Mouse (Mus musculus) megakaryocyte progenitor cell, adult 5-6 weeks (primary cell): ENCODE measurements around the gene Inpp4a. TPM values are rescaled to one million over a fixed set of nuclear protein-coding genes. Genes with fewer than 3 reads are reported as not detected.
A peak's percentile ranks its signal among the peaks of the same experiment; 100 is the strongest.

Experiments used
- ATAC-seq: replicated peaks from 2 replicates; pipeline ENCODE4 v1.8.0; 2016; ENCODE audit warnings: mild to moderate bottlenecking, moderate TSS enrichment, inconsistent platforms; ENCODE audit not compliant: poor library complexity
- total RNA-seq, 2 experiments: library from RNA; stranded (forward) in 1 of 2; stranded (reverse) in 1 of 2; fragments of 157-497, 149-512 nt in 1 of 2; fragments of 200-1000 nt in 1 of 2; gene quantifications; 2 replicates each; pipeline versions ENCODE4 v1.2.3 to v1.2.4; 2015 to 2017

Gene Inpp4a
- total RNA-seq (2015), result 9.5 and 10.0 TPM in 2 replicates
- 4.2 and 8.5 TPM in 2 replicates for total RNA-seq (2017)

DNA sequence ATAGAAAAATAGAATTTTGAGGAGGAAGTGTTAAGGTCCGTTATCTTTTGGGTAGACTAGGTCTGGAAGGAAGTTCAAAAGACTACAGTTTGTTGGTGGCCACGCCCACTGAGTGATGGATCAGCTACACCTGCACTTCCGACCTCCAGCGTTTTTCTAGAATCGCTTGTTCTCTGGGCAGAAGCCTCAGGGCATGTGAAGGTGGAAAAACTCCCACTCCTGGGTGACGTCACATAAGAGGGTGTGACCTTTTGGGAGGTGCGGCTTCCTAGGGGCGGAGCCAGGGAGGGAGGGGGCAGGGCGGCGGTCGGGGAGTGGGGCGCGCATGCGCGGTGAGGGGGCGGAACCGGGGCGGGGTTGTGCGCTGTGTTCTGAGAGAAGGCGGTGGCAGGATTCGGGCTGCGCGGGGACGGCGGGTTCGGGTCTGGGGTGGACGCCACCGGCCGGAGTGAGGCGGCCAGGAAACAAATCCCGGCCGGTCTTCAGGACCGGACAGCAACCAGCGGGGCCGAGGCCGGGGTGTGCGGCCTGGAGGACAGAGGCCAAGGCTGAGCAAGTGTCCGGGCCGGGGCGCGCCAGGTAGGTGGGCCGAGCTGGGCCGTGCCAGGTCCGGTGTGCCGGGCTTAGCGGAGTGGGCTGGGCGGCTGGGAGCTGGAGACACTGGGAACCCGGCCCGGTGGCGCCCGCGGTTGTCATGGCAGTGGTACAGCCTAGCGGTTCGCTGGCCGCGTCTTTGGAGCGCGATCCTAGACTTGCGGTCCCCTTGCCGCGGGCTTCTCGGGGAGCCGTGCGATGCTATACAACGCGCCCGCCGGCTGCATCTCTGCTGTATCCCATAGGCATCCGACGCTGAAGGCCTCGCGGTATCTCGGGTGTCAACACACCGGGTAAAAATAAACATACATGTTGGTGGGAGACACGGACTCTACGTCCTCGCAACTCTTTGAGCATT, at the start of gene Inpp4a:
Gene Inpp4a, plus strand, starts transcription at position 326 of the 952 bp plus-strand sequence.
- ATAC-seq, result peak; percentile 88

GRCm38 (mm10) chr1:37250643-37251310, 48.9 kb upstream of the Inpp4a start:
- ATAC-seq, result peak; percentile 71

GRCm38 (mm10) chr1:37258443-37258842, 41.2 kb upstream of the Inpp4a start:
- ATAC-seq, result no peak

GRCm38 (mm10) chr1:37272464-37272863, 27.2 kb upstream of the Inpp4a start:
- ATAC-seq, result peak; percentile 86

- no peak for ATAC-seq
Measured at GRCm38 (mm10) chr1:37286556-37286955, 13.1 kb upstream of the Inpp4a start.

GRCm38 (mm10) chr1:37287748-37288147, 11.9 kb upstream of the Inpp4a start:
- ATAC-seq, result no peak

DNA sequence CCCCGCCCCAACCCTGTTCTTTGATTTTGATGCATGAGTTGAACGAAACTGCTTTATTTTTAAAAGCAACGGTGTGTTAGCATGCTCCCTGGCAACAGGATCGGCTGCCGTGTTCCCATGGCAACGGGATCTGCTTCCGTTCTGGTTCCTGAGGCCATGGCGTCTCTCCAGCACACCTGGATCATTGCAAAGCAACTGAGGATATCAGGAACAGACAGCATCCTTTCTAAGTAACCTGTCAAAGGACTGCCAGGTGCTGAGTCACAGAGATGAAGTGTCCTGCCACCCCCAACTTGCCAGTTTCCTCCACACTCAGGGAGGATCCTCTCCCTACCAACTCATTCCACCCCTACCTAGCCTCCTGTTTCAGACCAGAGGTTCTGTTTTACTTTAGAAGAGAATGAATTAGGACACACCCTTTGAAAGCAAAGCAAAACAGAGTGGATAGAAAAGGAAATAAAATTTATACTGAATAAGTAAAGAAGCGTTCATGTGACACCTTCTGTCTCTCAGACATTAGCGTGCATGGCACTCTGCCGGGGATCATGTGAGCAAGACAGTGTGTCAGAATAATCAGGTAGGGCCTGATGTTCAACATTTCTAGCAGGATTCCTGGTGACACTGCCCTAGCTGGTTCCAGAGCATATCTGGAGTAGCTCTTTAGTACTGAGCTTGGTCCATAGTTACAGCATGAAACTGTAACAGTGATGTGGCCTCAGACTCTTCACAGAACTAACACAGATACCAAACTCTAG, 11.3 kb upstream of the Inpp4a start:
- ATAC-seq, result no peak

DNA sequence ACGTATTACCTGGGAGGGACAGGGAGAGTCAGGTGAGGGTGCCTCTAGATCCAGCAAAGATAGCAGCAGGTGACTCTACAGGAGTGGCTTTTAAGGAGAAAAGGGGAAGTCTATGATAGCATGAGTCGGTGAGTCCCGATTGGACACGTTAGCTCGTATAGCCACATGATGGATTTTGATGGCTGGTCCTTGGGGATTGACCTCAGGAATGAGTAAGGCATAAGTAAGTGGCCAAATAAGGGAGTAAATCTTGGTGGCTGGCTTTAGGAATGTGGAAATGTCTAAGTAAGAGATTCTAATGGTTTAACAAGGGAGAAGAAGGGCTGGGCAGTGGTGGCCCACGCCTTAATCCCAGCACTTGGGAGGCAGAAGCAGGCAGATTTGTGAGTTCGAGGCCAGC, 10.7 kb upstream of the Inpp4a start:
- ATAC-seq, result no peak

GRCm38 (mm10) chr1:37296414-37296813, 3.3 kb upstream of the Inpp4a start:
- ATAC-seq, result no peak

DNA sequence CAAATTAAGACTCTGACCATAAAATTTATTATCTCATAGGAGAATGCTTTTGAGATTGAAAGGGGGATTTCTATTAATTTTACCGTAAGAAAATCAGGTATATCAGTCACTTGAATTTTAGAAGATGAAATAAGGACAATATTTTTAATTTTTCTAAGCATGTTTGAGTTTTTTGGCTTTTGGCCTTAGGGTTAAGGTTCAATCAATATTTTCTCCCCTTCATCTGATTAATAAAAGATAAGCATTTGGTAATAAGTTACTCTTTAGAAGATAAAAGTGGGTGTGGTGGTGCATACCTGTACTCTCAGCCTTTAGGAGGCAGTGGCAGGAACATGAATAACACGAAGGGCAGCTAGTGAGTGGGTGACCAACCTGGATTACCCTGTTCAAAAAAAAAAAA, 761 bp upstream of the Inpp4a start:
- no peak for ATAC-seq

GRCm38 (mm10) chr1:37300650-37301049, 985 bp downstream of the Inpp4a start:
- peak; percentile 70 for ATAC-seq

DNA sequence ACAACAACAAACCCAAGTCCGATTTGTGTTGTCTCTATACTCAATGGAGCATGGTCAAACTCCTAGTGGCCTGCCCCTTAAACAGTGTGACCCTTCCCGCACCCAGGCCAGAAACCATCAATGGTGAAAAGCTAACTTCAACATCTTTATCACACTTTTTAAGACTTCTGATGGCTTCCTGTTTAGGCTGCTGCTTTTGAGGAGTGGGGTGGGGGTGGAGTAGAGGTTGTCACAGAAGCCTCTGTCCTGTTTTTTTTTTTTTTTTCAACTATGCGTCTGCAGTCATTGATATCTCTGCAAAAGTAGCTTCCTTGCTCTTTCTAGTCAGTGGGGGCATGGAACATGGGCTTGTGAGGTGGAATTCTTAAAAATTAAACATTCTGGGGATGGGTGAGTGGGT, 3.1 kb downstream of the Inpp4a start:
- no peak for ATAC-seq

- ATAC-seq, result no peak
Measured at GRCm38 (mm10) chr1:37305691-37306287, 6.1 kb downstream of the Inpp4a start.

GRCm38 (mm10) chr1:37307586-37307985, 7.9 kb downstream of the Inpp4a start:
- peak; percentile 73 for ATAC-seq

DNA sequence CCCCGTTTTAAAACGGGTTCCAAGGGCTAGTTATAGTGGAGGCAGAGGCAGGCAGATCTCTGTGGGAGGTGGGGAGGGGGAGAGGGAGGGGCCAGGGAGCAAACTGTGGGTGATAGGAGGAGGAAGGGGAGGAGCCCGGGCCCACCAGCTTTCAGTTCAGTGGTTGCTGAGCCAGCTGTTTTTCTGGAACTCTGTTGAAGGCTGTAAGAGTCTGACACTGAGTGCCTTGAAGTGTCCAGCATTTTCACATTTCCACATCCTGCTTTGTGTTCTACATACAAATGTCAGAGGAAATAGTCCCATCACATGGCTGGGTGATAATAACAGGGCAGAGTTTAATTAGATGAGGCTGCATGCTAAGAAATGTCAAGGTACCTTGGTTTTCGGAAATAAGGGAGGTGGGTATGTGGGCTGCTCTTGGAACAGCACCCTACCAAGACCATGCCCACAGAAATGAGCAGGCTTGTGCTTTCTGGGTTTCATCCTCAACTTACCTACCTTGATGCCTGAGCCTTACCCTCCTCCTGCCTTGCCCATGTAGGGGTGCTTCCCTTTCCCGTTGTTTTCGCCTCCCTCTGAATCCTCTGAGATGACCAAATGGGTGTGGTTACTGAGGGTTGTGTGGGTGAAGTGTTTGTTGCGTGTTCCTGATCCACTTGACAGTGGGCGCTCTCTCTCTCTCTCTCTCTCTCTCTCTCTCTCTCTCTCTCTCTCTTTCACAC, 8.5 kb downstream of the Inpp4a start:
- peak; percentile 28 for ATAC-seq

- ATAC-seq, result peak; percentile 71
Measured at GRCm38 (mm10) chr1:37308743-37309100, 9.1 kb downstream of the Inpp4a start.

DNA sequence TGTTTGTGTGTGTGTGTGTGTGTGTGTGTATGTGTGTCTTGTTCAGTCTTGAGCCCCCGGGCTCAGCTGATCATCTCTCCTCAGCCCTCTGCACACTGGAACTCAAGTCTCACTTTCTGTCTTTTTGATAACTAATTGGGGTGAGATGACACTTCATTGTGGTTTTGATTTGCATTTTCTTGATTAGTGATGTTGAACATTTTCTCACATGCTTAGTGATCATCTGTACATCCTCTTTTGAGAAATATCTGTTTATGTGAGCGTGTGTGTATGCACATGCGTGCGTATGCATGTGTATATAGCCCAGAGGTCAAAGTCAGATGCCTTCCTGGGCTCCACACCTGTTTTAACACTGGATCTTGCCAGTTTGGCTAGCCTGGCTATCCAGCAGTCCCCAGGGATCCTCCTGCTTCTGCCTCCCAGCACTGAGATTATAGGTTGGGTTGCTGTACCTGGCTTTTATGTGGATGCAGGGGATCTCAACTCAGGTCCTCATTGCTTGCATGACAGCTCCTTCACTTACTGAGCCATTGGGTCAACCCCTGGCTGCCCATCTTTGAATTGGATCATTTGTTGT, 10.4 kb downstream of the Inpp4a start:
- ATAC-seq, result no peak

GRCm38 (mm10) chr1:37314338-37314737, 14.7 kb downstream of the Inpp4a start:
- peak; percentile 32; the same call in 1 of the 2 replicates for ATAC-seq

- ATAC-seq, result peak; percentile 26; the same call in 1 of the 2 replicates
Measured at GRCm38 (mm10) chr1:37317644-37318285, 18.1 kb downstream of the Inpp4a start.
